Mouse (Mus musculus) cerebellum, adult 18-20 months (tissue): ENCODE data around the gene AW822073.
A peak's percentile ranks its signal among the peaks of the same experiment; 100 is the strongest.
"Not testable (repeated sequence)": the region's sequence is repeated elsewhere in the genome, so short reads cannot be mapped to it uniquely, and the experiment has no call there.

Experiments used
- DNase-seq, 2 experiments: peaks; one replicate each; pipeline ENCODE4 v3.0.0; 2021

AW822073 gene

DNA sequence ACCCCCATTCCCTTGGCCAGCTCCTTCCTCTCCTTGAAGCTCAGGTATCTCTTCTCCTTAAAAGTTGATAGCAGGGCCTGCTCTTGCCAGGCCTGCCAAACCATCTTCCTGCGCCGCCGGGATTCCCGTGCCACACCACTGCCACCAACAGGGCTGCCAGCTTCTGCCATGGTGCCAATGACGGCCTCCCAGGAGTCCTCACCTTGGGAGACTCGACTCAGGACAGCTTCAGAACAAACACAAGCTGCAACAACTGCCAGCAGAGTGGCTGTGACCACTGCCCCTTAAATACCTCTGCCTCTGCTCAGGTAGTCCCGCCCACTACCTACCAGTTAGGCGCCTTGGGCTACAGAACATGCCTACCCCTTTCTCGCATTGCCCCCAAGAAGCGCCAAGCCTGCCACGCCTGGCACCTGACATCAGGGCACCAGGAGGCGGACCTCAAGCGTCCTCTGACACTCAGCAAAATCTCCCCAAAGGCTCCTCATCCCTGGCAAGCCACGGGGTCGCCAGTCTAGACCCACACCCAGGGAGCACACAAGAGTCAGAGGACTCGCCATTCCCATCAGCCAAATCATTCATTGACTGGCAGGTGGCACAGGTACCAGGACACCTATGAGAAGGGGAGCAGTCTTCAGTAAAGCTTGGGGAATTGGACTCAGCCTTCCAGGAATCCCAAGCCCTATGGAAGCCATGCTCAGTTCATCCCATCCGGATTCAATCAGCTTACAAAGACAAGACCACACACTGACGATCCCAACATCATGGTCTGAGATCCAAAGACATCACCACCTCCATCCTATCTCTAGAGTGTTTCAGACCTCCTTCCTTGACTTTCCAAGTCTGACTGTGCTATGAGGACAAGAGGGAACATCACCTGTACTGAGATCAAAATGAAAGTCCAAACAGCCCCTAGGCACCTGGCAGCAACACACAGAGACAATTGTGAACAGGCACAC, at the start of gene AW822073:
AW822073 (minus strand) TSS at position 104 of the 959 bp plus-strand sequence.
- DNase-seq: peak in 1 of 2 experiments; percentile 36

DNA sequence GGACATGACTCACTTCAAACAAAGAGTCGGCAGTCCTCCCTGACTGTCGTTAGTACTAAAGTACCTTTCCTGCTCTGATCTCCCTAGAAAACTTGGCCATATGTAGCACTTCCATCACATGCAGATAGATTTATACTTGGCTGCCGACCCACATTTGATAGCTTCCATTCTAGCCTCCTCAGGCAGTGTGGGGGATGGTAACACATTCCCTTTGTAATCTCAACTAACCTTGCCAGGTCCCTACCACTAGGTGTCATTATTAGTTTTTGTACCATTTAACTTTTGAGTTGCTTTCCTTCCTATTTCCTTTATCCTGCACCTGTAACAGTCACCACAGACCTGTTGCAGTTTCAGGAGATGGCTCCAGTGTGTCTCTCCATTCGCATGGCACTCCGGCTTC, 33.7 kb upstream of the AW822073 start:
- no peak for DNase-seq

DNA sequence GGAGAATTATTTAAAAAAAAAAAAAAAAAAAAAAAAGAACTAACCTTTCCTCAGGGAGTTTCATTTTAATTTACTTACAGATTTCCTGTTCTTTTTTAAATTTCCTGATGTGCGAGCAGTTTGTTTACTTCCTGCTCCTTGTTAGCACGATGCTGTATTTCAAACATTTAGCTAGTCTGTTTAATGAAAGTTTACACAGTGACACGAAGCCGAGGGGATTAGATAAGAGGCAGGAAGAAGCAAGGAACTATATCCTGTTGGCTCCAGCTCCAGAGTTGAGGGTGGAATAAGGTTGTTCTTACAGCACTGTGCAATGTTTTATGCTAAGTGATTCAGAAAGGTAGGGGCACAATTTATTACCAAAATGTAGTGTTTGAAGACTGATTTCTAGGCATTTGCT, 31.2 kb upstream of the AW822073 start:
- no peak for DNase-seq

DNA sequence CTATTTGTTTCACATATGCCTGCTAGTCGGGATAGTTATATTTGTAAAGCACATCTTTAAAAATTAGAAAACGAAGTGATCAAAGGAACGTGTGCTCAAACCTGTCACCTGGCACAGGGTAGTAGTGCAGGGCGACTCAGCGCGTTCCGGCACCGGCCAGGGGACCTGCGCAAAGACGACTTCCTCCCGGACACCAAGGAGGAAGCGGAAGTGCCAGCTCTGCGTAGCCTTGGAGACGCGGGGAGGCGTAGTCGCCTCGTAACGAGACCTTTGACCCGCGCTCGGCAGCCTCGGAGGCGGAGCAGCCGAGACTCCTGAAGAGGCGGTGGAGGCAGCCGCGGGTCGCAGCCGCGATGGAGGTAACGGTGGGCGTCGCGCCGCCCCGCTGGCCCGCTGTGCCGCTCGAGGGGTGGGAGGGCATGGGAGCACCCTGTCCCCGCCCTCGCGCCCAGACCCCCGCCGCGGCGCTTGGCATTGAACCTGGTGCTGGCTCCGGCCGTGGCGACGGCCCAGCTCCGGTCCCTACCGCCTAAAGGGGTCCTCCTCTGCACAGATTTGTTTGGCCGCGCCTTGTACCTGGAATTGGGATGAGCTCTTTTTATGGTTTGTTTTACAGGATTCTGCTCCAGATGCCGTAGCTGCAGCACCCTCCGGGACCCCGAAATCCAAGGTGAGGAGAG, 30.6 kb upstream of the AW822073 start, which contains the start of gene Gcc2:
Gcc2 (plus strand) TSS at position 285 of the 680 bp plus-strand sequence.
- peak; percentile 92 to 95 for DNase-seq

DNA sequence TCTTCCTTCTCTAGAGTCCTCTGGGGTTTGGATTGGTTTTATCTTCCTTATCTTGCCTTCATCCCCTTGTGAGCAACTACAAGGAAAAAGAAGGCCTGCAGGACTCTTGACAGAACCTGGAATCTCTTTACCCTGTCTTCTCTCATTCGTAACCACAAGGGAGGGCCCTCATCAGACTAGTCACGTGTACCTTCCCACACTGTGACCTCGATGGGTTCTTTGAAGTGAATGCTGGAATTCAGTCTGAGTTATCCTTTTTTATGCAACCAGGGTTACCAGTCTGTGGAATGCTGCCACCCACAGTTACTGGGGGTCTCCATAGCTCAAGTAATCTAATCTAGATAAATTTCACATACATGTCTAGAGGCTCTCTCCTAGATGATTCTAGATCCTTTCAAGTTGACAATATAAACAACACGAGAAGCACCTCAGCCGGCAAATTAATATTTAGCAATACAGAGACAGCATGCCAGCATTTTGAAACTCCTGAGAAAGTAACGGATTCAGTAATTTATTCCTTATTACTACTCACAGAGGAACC, 30.0 kb upstream of the AW822073 start:
- peak; percentile 5 to 20 for DNase-seq

DNA sequence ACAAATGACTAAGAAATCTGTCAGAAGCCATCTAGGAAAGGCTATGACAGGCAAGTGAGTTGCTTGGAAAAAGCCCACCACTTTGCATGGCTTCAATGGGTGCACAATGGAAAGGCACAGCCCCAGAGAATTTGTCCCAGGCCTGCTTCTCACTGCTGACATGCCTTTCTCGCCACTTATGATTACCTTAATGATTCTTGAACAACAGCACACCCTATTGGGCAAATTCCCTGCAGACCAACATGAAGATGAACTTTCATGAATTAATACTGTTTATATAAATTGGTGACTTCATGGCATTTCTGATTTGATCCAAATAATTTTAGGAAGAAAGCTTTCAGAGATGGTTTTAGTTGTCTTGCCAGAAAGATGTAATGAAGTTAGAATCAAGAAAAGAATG, 24.8 kb upstream of the AW822073 start:
- no peak for DNase-seq

DNA sequence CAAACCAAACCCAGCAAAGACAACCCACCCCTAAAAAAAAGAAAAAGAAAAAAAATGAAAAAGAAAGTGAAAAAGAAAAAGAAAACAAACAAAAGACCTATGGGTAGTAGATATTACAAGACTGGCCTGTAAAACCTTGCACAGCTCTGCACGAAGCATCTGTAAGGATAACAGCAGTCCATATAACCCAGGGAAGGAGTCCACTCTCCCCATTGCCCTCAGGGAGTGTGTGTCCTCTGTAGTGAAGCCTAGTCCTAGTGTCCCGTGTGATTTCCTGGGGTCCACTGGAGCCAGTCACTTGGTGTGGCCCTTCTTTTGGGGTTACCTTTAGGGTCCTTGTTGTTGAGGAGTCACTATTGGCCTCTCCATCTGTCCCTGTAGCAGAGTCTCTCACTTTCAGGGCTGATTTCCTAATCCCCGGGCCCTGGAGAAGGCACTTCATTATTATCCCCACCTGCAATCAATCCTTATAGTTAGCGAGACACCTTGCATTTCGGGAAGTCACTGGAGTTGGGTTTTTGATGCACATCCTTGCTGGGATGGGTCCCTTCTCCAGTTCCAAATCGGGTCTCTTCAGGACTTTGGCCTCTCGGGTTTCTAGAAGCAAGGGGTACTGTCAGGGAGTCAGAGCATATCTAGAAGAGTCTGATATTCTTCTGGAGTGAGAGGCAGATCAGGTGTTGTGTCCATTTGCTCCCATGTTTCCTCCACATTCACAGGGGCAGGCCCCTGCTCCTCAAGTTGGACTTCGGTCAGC, 14.4 kb upstream of the AW822073 start:
- peak; percentile 26 to 51 for DNase-seq

DNA sequence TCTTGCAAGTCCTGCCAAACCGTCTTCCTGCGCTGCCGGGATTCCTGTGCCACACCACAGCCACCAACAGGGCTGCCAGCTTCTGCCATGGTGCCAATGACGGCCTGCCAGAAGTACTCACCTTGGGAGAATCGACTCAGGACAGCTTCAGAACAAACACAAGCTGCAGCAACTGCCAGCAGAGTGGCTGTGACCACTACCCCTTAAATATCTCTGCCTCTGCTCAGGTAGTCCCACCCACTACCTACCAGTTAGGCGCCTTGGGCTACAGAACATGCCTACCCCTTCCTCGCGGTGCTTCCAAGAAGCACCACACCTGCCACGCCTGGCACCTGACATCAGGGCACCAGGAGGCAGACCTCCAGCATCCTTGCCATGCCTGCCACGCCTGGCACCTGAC, 11.9 kb upstream of the AW822073 start, which contains the start of gene Gm4981:
Gm4981 (minus strand) TSS at position 89 of the 400 bp plus-strand sequence.
- DNase-seq: no peak

DNA sequence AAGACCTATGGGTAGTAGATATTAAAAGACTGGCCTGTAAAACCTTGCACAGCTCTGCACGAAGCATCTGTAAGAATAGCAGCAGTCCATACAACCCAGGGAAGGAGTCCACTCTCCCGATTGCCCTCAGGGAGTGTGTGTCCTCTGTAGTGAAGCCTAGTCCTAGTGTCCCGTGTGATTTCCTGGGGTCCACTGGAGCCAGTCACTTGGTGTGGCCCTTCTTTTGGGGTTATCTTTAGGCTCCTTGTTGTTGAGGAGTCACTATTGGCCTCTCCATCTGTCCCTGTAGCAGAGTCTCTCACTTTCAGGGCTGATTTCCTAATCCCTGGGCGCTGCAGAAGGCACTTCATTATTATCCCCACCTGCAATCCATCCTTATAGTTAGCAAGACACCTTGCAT, 10.3 kb upstream of the AW822073 start:
- not testable (repeated sequence) for DNase-seq

DNA sequence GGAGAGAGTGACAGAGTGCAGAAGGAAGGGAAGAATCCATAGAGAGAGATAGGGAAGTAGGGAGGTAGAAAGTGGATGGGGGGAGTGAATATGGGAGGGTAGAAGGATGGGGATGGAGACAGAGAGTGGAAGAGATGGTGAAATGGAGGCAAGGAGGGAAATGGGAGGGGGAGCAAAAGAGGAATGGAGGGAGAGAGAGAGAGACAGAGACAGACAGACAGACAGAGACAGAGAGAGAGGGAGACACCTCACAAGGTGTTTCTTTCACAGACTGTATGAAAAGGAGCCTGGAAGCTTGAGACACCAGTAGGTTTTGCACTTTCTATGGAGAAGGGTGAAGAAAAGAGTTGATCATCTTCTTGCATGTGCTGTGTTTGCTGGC, 9.0 kb upstream of the AW822073 start:
- DNase-seq: peak in 1 of 2 experiments; percentile 32

DNA sequence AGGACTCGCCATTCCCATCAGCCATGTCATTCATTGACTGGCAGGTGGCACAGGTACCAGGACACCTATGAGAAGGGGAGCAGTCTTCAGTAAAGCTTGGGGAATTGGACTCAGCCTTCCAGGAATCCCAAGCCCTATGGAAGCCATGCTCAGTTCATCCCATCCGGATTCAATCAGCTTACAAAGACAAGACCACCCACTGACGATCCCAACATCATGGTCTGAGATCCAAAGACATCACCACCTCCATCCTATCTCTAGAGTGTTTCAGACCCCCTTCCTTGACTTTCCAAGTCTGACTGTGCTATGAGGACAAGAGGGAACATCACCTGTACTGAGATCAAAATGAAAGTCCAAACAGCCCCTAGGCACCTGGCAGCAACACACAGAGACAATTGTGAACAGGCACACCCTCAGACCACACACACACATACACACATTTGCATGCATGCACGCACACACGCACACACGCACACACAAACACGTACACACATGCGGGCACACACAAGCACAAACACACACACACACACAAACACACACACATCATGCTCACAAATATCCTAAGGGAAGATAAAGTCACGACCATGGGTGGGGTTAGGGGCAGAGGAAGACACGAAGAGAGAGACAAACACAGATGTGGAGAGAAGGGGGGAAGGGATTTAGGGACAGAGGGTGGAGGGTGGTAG, 8.5 kb upstream of the AW822073 start:
- DNase-seq: not testable (repeated sequence)

DNA sequence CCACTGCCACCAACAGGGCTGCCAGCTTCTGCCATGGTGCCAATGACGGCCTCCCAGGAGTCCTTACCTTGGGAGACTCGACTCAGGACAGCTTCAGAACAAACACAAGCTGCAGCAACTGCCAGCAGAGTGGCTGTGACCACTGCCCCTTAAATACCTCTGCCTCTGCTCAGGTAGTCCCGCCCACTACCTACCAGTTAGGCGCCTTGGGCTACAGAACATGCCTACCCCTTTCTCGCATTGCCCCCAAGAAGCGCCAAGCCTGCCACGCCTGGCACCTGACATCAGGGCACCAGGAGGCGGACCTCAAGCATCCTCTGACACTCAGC, 7.9 kb upstream of the AW822073 start, which contains the start of gene Duxf3:
Duxf3 (minus strand) TSS at position 35 of the 329 bp plus-strand sequence.
- not testable (repeated sequence) for DNase-seq

DNA sequence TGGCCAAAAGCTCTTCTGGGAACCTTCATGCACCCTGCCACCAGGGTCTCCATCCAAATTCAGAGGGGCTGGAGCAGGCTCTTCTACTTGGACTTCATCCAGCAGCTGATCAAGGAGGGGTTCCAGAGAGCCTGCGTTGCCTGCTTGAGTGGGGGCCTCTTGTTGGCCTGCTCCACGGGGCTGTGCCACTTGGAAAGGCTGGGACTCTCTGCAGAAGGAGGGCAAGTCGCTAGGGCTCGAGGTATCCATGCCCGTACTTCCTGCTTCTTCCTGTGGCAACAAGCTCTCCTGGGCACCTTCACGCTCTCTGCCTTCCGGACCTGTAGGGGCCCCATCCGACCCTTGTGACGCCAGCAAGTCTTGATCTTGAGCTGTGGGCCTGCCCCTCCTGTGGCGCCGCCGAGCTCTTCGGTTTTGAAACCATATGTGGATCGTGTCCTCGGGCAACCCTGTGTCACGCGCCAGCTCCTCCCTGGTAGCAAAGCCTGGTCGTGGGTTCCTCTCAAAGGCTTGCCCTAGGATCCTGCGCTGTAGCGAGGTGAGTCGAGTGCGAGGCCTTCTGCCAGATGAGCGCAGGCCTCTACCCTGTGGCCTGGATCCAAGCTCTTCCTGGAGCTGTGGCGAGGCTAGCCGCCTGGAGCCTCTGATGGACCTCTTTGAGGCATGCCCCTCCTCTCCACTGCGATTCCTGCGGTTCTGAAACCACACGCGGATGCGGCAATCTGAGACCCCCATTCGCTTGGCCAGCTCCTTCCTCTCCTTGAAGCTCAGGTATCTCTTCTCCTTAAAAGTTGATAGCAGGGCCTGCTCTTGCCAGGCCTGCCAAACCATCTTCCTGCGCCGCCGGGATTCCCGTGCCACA, 7.3 kb upstream of the AW822073 start:
- DNase-seq: peak; percentile 66 to 68

DNA sequence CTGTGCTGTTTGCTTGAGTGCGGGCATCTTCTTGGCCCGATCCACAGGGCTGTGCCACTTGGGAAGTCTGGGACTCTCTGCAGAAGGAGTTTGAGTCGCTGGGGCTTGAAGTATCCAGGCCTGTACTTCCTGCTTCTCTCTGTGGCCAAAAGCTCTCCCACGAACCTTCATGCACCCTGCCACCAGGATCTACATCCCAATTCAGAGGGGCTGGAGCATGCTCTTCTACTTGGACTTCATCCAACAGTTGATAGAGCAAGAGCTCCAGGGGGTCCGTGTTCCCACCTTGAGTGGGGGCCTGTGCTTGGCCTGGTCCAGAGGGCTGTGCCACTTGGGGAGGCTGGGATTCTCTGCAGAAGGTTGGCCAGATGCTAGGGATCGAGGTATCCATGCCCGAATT, 6.4 kb upstream of the AW822073 start:
- DNase-seq: peak; percentile 28 to 41

DNA sequence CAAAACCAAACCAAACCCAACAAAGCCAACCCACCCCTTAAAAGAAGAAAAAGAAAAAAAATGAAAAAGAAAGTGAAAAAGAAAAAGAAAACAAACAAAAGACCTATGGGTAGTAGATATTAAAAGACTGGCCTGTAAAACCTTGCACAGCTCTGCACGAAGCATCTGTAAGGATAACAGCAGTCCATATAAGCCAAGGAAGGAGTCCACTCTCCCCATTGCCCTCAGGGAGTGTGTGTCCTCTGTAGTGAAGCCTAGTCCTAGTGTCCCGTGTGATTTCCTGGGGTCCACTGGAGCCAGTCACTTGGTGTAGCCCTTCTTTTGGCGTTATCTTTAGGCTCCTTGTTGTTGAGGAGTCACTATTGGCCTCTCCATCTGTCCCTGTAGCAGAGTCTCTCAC, 5.3 kb upstream of the AW822073 start:
- not testable (repeated sequence) for DNase-seq

DNA sequence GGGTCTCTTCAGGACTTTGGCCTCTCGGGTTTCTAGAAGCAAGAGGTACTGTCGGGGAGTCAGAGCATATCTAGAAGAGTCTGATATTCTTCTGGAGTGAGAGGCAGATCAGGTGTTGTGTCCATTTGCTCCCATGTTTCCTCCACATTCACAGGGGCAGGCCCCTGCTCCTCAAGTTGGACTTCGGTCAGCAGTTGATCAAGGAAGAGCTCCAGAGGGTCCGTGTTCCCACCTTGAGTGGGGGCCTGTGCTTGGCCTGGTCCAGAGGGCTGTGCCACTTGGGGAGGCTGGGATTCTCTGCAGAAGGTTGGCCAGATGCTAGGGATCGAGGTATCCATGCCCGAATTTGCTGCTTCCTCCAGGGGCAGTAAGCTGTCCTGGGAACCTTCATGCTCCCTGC, 3.1 kb upstream of the AW822073 start:
- not testable (repeated sequence) for DNase-seq

DNA sequence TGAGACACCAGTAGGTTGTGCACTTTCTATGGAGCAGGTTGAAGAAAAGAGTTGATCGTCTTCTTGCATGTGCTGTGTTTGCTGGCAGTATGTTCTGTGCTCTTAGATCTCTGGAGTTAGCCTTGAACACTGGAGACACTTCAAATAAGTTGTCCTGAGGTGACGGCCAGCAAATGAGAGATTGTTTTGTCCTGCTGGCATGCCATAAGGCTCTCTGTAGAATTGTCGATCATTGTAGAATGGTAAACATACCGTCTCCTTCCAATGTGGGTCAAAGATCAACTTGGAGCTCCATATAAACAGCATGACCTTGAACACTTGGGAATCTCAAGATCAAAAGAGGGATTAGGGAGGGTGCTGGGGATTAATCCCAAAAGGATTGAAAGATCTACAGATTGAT, 1.6 kb upstream of the AW822073 start:
- not testable (repeated sequence) for DNase-seq

DNA sequence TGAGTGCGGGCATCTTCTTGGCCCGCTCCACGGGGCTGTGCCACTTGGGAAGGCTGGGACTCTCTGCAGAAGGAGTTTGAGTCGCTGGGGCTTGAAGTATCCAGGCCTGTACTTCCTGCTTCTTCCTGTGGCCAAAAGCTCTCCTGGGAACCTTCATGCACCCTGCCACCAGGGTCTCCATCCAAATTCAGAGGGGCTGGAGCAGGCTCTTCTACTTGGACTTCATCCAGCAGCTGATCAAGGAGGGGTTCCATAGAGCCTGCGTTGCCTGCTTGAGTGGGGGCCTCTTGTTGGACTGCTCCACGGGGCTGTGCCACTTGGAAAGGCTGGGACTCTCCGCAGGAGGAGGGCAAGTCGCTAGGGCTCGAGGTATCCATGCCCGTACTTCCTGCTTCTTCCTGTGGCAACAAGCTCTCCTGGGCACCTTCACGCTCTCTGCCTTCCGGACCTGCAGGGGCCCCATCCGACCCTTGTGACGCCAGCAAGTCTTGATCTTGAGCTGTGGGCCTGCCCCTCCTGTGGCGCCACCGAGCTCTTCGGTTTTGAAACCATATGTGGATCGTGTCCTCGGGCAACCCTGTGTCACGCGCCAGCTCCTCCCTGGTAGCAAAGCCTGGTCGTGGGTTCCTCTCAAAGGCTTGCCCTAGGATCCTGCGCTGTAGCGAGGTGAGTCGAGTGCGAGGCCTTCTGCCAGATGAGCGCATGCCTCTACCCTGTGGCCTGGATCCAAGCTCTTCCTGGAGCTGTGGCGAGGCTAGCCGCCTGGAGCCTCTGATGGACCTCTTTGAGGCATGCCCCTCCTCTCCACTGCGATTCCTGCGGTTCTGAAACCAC, 541 bp downstream of the AW822073 start:
- peak; percentile 54 to 62 for DNase-seq

DNA sequence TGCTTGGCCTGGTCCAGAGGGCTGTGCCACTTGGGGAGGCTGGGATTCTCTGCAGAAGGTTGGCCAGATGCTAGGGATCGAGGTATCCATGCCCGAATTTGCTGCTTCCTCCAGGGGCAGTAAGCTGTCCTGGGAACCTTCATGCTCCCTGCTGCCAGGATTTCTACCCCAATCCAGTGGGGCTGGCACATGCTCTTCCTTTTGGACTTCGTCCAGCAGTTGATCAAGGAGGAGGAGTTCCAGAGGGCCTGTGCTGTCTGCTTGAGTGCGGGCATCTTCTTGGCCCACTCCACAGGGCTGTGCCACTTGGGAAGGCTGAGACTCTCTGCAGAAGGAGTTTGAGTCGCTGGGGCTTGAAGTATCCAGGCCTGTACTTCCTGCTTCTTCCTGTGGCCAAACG, 1.6 kb downstream of the AW822073 start:
- DNase-seq: not testable (repeated sequence)

DNA sequence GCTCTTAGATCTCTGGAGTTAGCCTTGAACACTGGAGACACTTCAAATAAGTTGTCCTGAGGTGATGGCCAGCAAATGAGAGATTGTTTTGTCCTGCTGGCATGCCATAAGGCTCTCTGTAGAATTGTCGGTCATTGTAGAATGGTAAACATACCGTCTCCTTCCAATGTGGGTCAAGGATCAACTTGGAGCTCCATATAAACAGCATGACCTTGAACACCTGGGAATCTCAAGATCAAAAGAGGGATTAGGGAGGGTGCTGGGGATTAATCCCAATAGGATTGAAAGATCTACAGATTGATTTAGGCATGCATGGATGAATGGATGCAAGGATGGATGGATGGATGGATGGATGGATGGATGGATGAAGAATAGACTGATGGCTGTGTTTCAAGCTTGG, 3.2 kb downstream of the AW822073 start:
- not testable (repeated sequence) for DNase-seq
